Mouse (Mus musculus): Measurements from ENCODE around the gene Gm42742.

Gene Gm42742

GRCm38 (mm10) chr7:127020031-127020430 is 866 bp downstream of the Gm42742 start:
- no peak for DNase-seq (ENCODE audit: low spot score in 2 of 2)

- DNase-seq (ENCODE audit: low spot score in 2 of 2), result no peak
Measured at GRCm38 (mm10) chr7:127019306-127019960, 1.5 kb downstream of the Gm42742 start.

GRCm38 (mm10) chr7:127018416-127019305 is 2.2 kb downstream of the Gm42742 start:
- DNase-seq (ENCODE audit: low spot score in 2 of 2), result no peak

GRCm38 (mm10) chr7:127017950-127018345 is 2.9 kb downstream of the Gm42742 start:
- DNase-seq (ENCODE audit: low spot score in 2 of 2), result no peak

GRCm38 (mm10) chr7:127016971-127017949 is 3.6 kb downstream of the Gm42742 start, which contains the start of gene Pagr1a:
Gene Pagr1a, minus strand, starts transcription at chr7:127017352.
- peak; percentile 95 to 96 for DNase-seq (ENCODE audit: low spot score in 2 of 2)

- DNase-seq (ENCODE audit: low spot score in 2 of 2), result peak in 1 of 2 experiments; percentile 45
Measured at GRCm38 (mm10) chr7:127016486-127016938, 4.4 kb downstream of the Gm42742 start.

GRCm38 (mm10) chr7:127016481-127016485 is 4.6 kb downstream of the Gm42742 start, which contains the start of gene Pagr1b:
Gene Pagr1b, minus strand, starts transcription at chr7:127016484.
- no peak for DNase-seq (ENCODE audit: low spot score in 2 of 2)

GRCm38 (mm10) chr7:127016081-127016480 is 4.8 kb downstream of the Gm42742 start:
- no peak for DNase-seq (ENCODE audit: low spot score in 2 of 2)

- DNase-seq (ENCODE audit: low spot score in 2 of 2), result no peak
Measured at GRCm38 (mm10) chr7:127014993-127015392, 5.9 kb downstream of the Gm42742 start.

- no peak for DNase-seq (ENCODE audit: low spot score in 2 of 2)
Measured at GRCm38 (mm10) chr7:127014320-127014719, 6.6 kb downstream of the Gm42742 start, which contains the start of gene Mvp. Gene Mvp, minus strand, starts transcription at chr7:127014621.

- no peak for DNase-seq (ENCODE audit: low spot score in 2 of 2)
Measured at GRCm38 (mm10) chr7:127013385-127013784, 7.5 kb downstream of the Gm42742 start.

GRCm38 (mm10) chr7:127012845-127013244 is 8.1 kb downstream of the Gm42742 start:
- no peak for DNase-seq (ENCODE audit: low spot score in 2 of 2)

GRCm38 (mm10) chr7:127012374-127012773 is 8.5 kb downstream of the Gm42742 start:
- DNase-seq (ENCODE audit: low spot score in 2 of 2), result no peak

GRCm38 (mm10) chr7:127011717-127012116 is 9.2 kb downstream of the Gm42742 start:
- no peak for DNase-seq (ENCODE audit: low spot score in 2 of 2)

- DNase-seq (ENCODE audit: low spot score in 2 of 2), result no peak
Measured at GRCm38 (mm10) chr7:127011051-127011450, 9.8 kb downstream of the Gm42742 start.

- no peak for DNase-seq (ENCODE audit: low spot score in 2 of 2)
Measured at GRCm38 (mm10) chr7:127009307-127010085, 11.4 kb downstream of the Gm42742 start.

- DNase-seq (ENCODE audit: low spot score in 2 of 2), result peak; percentile 70 to 72
Measured at GRCm38 (mm10) chr7:127008239-127009019, 12.5 kb downstream of the Gm42742 start.

- DNase-seq (ENCODE audit: low spot score in 2 of 2), result no peak
Measured at GRCm38 (mm10) chr7:127007313-127008024, 13.4 kb downstream of the Gm42742 start.

GRCm38 (mm10) chr7:127004122-127004875 is 16.6 kb downstream of the Gm42742 start:
- no peak for DNase-seq (ENCODE audit: low spot score in 2 of 2)
